Mouse (Mus musculus) CH12.LX (cell line): Measurements from ENCODE around the gene Lipc. TPM values are rescaled to one million over a fixed set of nuclear protein-coding genes. Genes with fewer than 3 reads are reported as not detected.
"Not testable (repeated sequence)": the region's sequence is repeated elsewhere in the genome, so short reads cannot be mapped to it uniquely, and the experiment has no call there.

Experiments used
- DNase-seq: peaks from one replicate; pipeline ENCODE4 v3.0.0-alpha.2; 2013; ENCODE audit errors: extremely low read depth
- H3K27ac ChIP-seq: 2 replicates; pipeline ENCODE4 v1.5.1; 2012; ENCODE audit warnings: low read depth, mild to moderate bottlenecking, control low read depth, moderate library complexity; ENCODE audit not compliant: insufficient read depth
- H3K27me3 ChIP-seq: replicated peaks from 2 replicates; pipeline ENCODE3; 2012; ENCODE audit warnings: inconsistent platforms
- H3K36me3 ChIP-seq, 2 experiments: replicated peaks in 1 of 2; 2 replicates each; pipeline versions ENCODE3 to v1.6.1; 2012; ENCODE audit warnings: inconsistent platforms in 1 of 2, low read length in 1 of 2, mild to moderate bottlenecking in 1 of 2, mixed read lengths in 1 of 2, moderate library complexity in 1 of 2; ENCODE audit not compliant: control insufficient read depth in 1 of 2, insufficient read depth in 1 of 2
- H3K4me1 ChIP-seq, 2 experiments: 2 replicates each; pipeline ENCODE4 v1.6.1; 2012; ENCODE audit warnings: inconsistent platforms in 1 of 2, moderate library complexity in 1 of 2; ENCODE audit not compliant: insufficient read depth in 2 of 2, control insufficient read depth in 1 of 2
- H3K4me2 ChIP-seq: 2 replicates; pipeline ENCODE4 v1.6.1; 2012; ENCODE audit warnings: low read depth, mild to moderate bottlenecking, control low read depth; ENCODE audit not compliant: poor library complexity, insufficient read depth, severe bottlenecking
- H3K4me3 ChIP-seq, 3 experiments: fragments of 150-350 bp in 1 of 3; sonication (generic) in 1 of 3; replicated peaks in 1 of 3; 2 replicates each; pipeline versions ENCODE3 to v1.5.1; 2011 to 2012; ENCODE audit warnings: low read depth in 2 of 3, low read length in 2 of 3, mild to moderate bottlenecking in 2 of 3, moderate library complexity in 2 of 3, control low read depth in 1 of 3, improper control_type of control experiment in 1 of 3, inconsistent platforms in 1 of 3, mixed read lengths in 1 of 3; ENCODE audit not compliant: poor library complexity in 1 of 3
- H3K79me2 ChIP-seq: replicated peaks from 2 replicates; pipeline ENCODE4 v1.6.1; 2012; ENCODE audit warnings: mild to moderate bottlenecking, moderate library complexity; ENCODE audit not compliant: control insufficient read depth, poor library complexity, insufficient read depth, severe bottlenecking; ENCODE audit errors: extremely low read depth
- H3K9ac ChIP-seq: 2 replicates; pipeline ENCODE4 v1.6.1; 2012; ENCODE audit warnings: low read depth, mild to moderate bottlenecking, control low read depth, moderate library complexity; ENCODE audit not compliant: insufficient read depth
- H3K9me3 ChIP-seq: replicated peaks from 2 replicates; pipeline ENCODE3; 2012; ENCODE audit warnings: low read length, inconsistent platforms, mixed read lengths
- CHD2 ChIP-seq: IDR thresholded peaks from 2 replicates; pipeline ENCODE4 v1.6.1; 2011; ENCODE audit warnings: low read length, improper control_type of control experiment
- CTCF ChIP-seq, 2 experiments: IDR thresholded peaks in 1 of 2; conservative IDR thresholded peaks in 1 of 2; 2 replicates each; pipeline ENCODE4 v1.5.1; 2011 to 2012; ENCODE audit warnings: low read depth in 2 of 2, low read length in 2 of 2, improper control_type of control experiment in 1 of 2, inconsistent platforms in 1 of 2, mild to moderate bottlenecking in 1 of 2, moderate library complexity in 1 of 2
- ELF1 ChIP-seq: IDR thresholded peaks from 2 replicates; pipeline ENCODE4 v1.6.1; 2014; ENCODE audit warnings: low read depth, mild to moderate bottlenecking, inconsistent platforms, low read length, improper control_type of control experiment
- EP300 ChIP-seq: IDR thresholded peaks from 2 replicates; pipeline ENCODE4 v1.6.1; 2011; ENCODE audit warnings: low read length, improper control_type of control experiment
- ETS1 ChIP-seq: conservative IDR thresholded peaks from 2 replicates; pipeline ENCODE4 v1.6.1; 2012; ENCODE audit warnings: low read depth, mild to moderate bottlenecking, inconsistent platforms, low read length, improper control_type of control experiment, moderate library complexity
- GABPA ChIP-seq: IDR thresholded peaks from 2 replicates; pipeline ENCODE4 v1.6.1; 2012; ENCODE audit warnings: low read depth, low read length, improper control_type of control experiment, inconsistent platforms; ENCODE audit not compliant: insufficient replicate concordance
- HCFC1 ChIP-seq: IDR thresholded peaks from 2 replicates; pipeline ENCODE4 v1.6.1; 2012; ENCODE audit warnings: low read depth, mild to moderate bottlenecking, inconsistent platforms, low read length, improper control_type of control experiment
- IRF4 ChIP-seq: IDR thresholded peaks from 2 replicates; pipeline ENCODE4 v1.6.1; 2014; ENCODE audit warnings: low read depth, mild to moderate bottlenecking, inconsistent platforms, low read length, improper control_type of control experiment
- MAFK ChIP-seq: IDR thresholded peaks from 2 replicates; pipeline ENCODE4 v1.6.1; 2011; ENCODE audit warnings: low read length, improper control_type of control experiment; ENCODE audit not compliant: insufficient replicate concordance
- MAX ChIP-seq: IDR thresholded peaks from 2 replicates; pipeline ENCODE4 v1.6.1; 2011; ENCODE audit warnings: low read length, improper control_type of control experiment
- MEF2A ChIP-seq: IDR thresholded peaks from 2 replicates; pipeline ENCODE4 v1.6.1; 2014; ENCODE audit warnings: low read depth, mild to moderate bottlenecking, inconsistent platforms, low read length, improper control_type of control experiment, borderline replicate concordance
- MXI1 ChIP-seq: IDR thresholded peaks from 2 replicates; pipeline ENCODE4 v1.6.1; 2011; ENCODE audit warnings: mild to moderate bottlenecking, low read depth, low read length, improper control_type of control experiment
- MYC ChIP-seq: IDR thresholded peaks from 2 replicates; pipeline ENCODE4 v1.6.1; 2011; ENCODE audit warnings: low read depth, mild to moderate bottlenecking, improper control_type of control experiment, low read length
- NELFE ChIP-seq: IDR thresholded peaks from 2 replicates; pipeline ENCODE4 v1.6.1; 2011; ENCODE audit warnings: low read depth, low read length, improper control_type of control experiment
- POLR2A ChIP-seq: IDR thresholded peaks from 2 replicates; pipeline ENCODE4 v1.6.1; 2011; ENCODE audit warnings: low read depth, mild to moderate bottlenecking, improper control_type of control experiment, low read length
- RAD21 ChIP-seq: IDR thresholded peaks from 2 replicates; pipeline ENCODE4 v1.6.1; 2011; ENCODE audit warnings: low read depth, mild to moderate bottlenecking, low read length, improper control_type of control experiment, moderate library complexity
- SIN3A ChIP-seq: IDR thresholded peaks from 2 replicates; pipeline ENCODE4 v1.6.1; 2012; ENCODE audit warnings: low read length, improper control_type of control experiment, inconsistent platforms
- SMC3 ChIP-seq: IDR thresholded peaks from 2 replicates; pipeline ENCODE4 v1.6.1; 2011; ENCODE audit warnings: low read depth, low read length, improper control_type of control experiment
- TCF12 ChIP-seq: IDR thresholded peaks from 2 replicates; pipeline ENCODE4 v1.6.1; 2014; ENCODE audit warnings: low read depth, mild to moderate bottlenecking, inconsistent platforms, low read length, improper control_type of control experiment
- UBTF ChIP-seq: IDR thresholded peaks from 2 replicates; pipeline ENCODE4 v1.6.1; 2012; ENCODE audit warnings: low read depth, mild to moderate bottlenecking, inconsistent platforms, low read length, improper control_type of control experiment, moderate library complexity
- USF1 ChIP-seq: IDR thresholded peaks from 2 replicates; pipeline ENCODE4 v1.6.1; 2014; ENCODE audit warnings: low read depth, mild to moderate bottlenecking, inconsistent platforms, low read length, improper control_type of control experiment
- ZKSCAN1 ChIP-seq: IDR thresholded peaks from 2 replicates; pipeline ENCODE4 v1.6.1; 2012; ENCODE audit warnings: low read depth, inconsistent platforms, low read length, improper control_type of control experiment, borderline replicate concordance
- ZMIZ1 ChIP-seq: IDR thresholded peaks from 2 replicates; pipeline ENCODE4 v1.6.1; 2012; ENCODE audit warnings: low read depth, mild to moderate bottlenecking, inconsistent platforms, low read length, improper control_type of control experiment
- dilution Hi-C: fragments of 300-500 bp; cut with MboI; formaldehyde crosslinking; loops from 2 replicates; pipeline ENCODE4 v1.14.3; 2020; ENCODE audit warnings: low sequenced_read_pairs; ENCODE audit not compliant: extremely low pct_unique_long_range_greater_than_20kb, extremely low pct_ligation_motif_present
- in situ Hi-C: fragments of 300-500 bp; cut with MboI; formaldehyde crosslinking; loops from 3 replicates; pipeline ENCODE4 v1.14.3; 2019; ENCODE audit warnings: low sequenced_read_pairs, low pct_ligation_motif_present, low pct_unique_long_range_greater_than_20kb, mixed read lengths
- polyA plus RNA-seq: library from polyadenylated mRNA; unstranded; fragments of >175 nt; gene quantifications from 2 replicates; pipeline ENCODE4 v1.2.1, GENCODE M21; 2012; ENCODE audit warnings: low read depth; ENCODE audit not compliant: insufficient read length
- total RNA-seq, 2 experiments: library from RNA; depleted of rRNA; stranded (reverse); fragments of 300-350 nt in 1 of 2; fragments of >200 nt in 1 of 2; gene quantifications; 2 replicates each; pipeline ENCODE4 v1.2.3; 2012 to 2014

The Lipc gene
- total and polyA plus RNA-seq, 3 experiments, result 5.2 to 24.5 (median 8.6) TPM

- TF ChIP-seq IRF4, result no peak
- TF ChIP-seq ETS1, result no peak
- TF ChIP-seq CTCF (conservative IDR thresholded peaks at IDR 0.05 in 1 of 2, IDR thresholded peaks at IDR 0.05 in 1 of 2; ENCODE audit: low read depth in 2 of 2, low read length in 2 of 2), result no peak
- no peak for TF ChIP-seq EP300
- TF ChIP-seq SIN3A, result no peak
- no peak for TF ChIP-seq MEF2A
- TF ChIP-seq RAD21, result no peak
- no peak for TF ChIP-seq CHD2
- TF ChIP-seq ELF1, result no peak
- no peak for TF ChIP-seq MAFK
- no peak for TF ChIP-seq MYC
- no peak for TF ChIP-seq MAX
- no peak overlapping the region for H3K27ac ChIP-seq
- peaks cover 5 to 12% of the 10 kb centered on the region in 2 experiments; a peak in 3 of 4 replicates for H3K4me1 ChIP-seq
- H3K4me3 ChIP-seq, result no peak overlapping the region
- H3K36me3 ChIP-seq, result no peaks in the 10 kb centered on the region
- DNase-seq, result no peak
- dilution Hi-C loops, result no loop called here
- no peak overlapping the region for H3K9ac ChIP-seq
- in situ Hi-C loops, result no loop called here
- H3K27me3 ChIP-seq, result no peaks in the 10 kb centered on the region
- no peaks in the 10 kb centered on the region for H3K79me2 ChIP-seq
- no peak overlapping the region for H3K4me2 ChIP-seq
- no peaks in the 10 kb centered on the region for H3K9me3 ChIP-seq
Observed at GRCm38 (mm10) chr9:70854950-70855349, 97.1 kb downstream of the Lipc start.

- H3K4me3 ChIP-seq, H3K36me3 ChIP-seq, H3K9me3 ChIP-seq, H3K27me3 ChIP-seq, dilution Hi-C loops, DNase-seq, H3K79me2 ChIP-seq, H3K27ac ChIP-seq, in situ Hi-C loops, H3K9ac ChIP-seq, H3K4me2 ChIP-seq: not testable (repeated sequence)
- peaks cover 5 to 12% of the 10 kb centered on the region in 2 experiments; a peak in 3 of 4 replicates for H3K4me1 ChIP-seq
Observed at GRCm38 (mm10) chr9:70853081-70853480, 98.9 kb downstream of the Lipc start.

GRCm38 (mm10) chr9:70851533-70851932, 100.5 kb downstream of the Lipc start:
- H3K4me2 ChIP-seq, result no peak overlapping the region
- no peak for DNase-seq
- H3K27ac ChIP-seq, result no peak overlapping the region
- H3K9me3 ChIP-seq, result no peaks in the 10 kb centered on the region
- no peaks in the 10 kb centered on the region for H3K79me2 ChIP-seq
- H3K4me1 ChIP-seq, result peaks cover 5 to 12% of the 10 kb centered on the region in 2 experiments; a peak in 3 of 4 replicates
- TF ChIP-seq ZMIZ1 (no peak), POLR2A (no peak), IRF4 (no peak), ZKSCAN1 (no peak), EP300 (no peak), MYC (no peak), GABPA (no peak), SMC3 (no peak), MEF2A (no peak), TCF12 (no peak), USF1 (no peak), NELFE (no peak), HCFC1 (no peak), RAD21 (no peak), CHD2 (no peak), MXI1 (no peak), UBTF (no peak)
- H3K36me3 ChIP-seq, result no peaks in the 10 kb centered on the region
- H3K4me3 ChIP-seq, result no peak overlapping the region
- dilution Hi-C loops, result no loop called here
- no peaks in the 10 kb centered on the region for H3K27me3 ChIP-seq
- in situ Hi-C loops, result no loop called here
- H3K9ac ChIP-seq, result no peak overlapping the region
